Mouse (Mus musculus) erythroblast, embryonic 14.5 days (primary cell): Measurements from ENCODE around the gene Lrba. TPM values are rescaled to one million over a fixed set of nuclear protein-coding genes. Genes with fewer than 3 reads are reported as not detected.

Experiments
- H3K27me3 ChIP-seq: 2 replicates; pipeline ENCODE4 v1.6.1; 2012; ENCODE audit warnings: inconsistent platforms; ENCODE audit not compliant: control insufficient read depth
- H3K36me3 ChIP-seq: 2 replicates; pipeline ENCODE4 v1.6.1; 2012; ENCODE audit warnings: mild to moderate bottlenecking, inconsistent platforms; ENCODE audit not compliant: control insufficient read depth
- H3K4me1 ChIP-seq: 2 replicates; pipeline ENCODE4 v1.6.1; 2012; ENCODE audit warnings: inconsistent platforms; ENCODE audit not compliant: control insufficient read depth
- H3K4me3 ChIP-seq: replicated peaks from 2 replicates; pipeline ENCODE3; 2012; ENCODE audit warnings: moderate library complexity, mild to moderate bottlenecking, inconsistent platforms
- H3K9me3 ChIP-seq: 2 replicates; pipeline ENCODE4 v1.6.1; 2012; ENCODE audit warnings: low read length, inconsistent platforms, mixed read lengths; ENCODE audit not compliant: control insufficient read depth
- GATA1 ChIP-seq: IDR thresholded peaks from 2 replicates; pipeline ENCODE4 v1.6.1; 2012; ENCODE audit warnings: low read length, inconsistent platforms, mixed read lengths
- TAL1 ChIP-seq: IDR thresholded peaks from 3 replicates; pipeline ENCODE4 v1.6.1; 2012; ENCODE audit warnings: low read length, inconsistent platforms, mixed read lengths
- polyA plus RNA-seq: library from polyadenylated mRNA; stranded (reverse); fragments of >175 nt; gene quantifications from 2 replicates; pipeline ENCODE4 v1.2.3, GENCODE M21; 2012

The Lrba gene
- polyA plus RNA-seq, 1 experiment: 2.3 TPM

- H3K4me3 ChIP-seq: no peak overlapping the region
- H3K36me3 ChIP-seq: peaks cover 55% of the 10 kb centered on the region
- no peaks in the 10 kb centered on the region for H3K4me1 ChIP-seq
- H3K27me3 ChIP-seq: no peaks in the 10 kb centered on the region
- H3K9me3 ChIP-seq: no peaks in the 10 kb centered on the region
- TF ChIP-seq GATA1 (no peak), TAL1 (no peak)
Measured at GRCm38 (mm10) chr3:86310216-86310615, 85.7 kb downstream of the Lrba start.

GRCm38 (mm10) chr3:86311406-86311805, 86.9 kb downstream of the Lrba start:
- H3K36me3 ChIP-seq: peaks cover 59% of the 10 kb centered on the region
- no peak for TF ChIP-seq GATA1
- no peak for TF ChIP-seq TAL1
- H3K4me1 ChIP-seq: no peaks in the 10 kb centered on the region
- no peaks in the 10 kb centered on the region for H3K27me3 ChIP-seq
- no peak overlapping the region for H3K4me3 ChIP-seq
- no peaks in the 10 kb centered on the region for H3K9me3 ChIP-seq

- no peaks in the 10 kb centered on the region for H3K4me1 ChIP-seq
- H3K27me3 ChIP-seq: no peaks in the 10 kb centered on the region
- no peaks in the 10 kb centered on the region for H3K9me3 ChIP-seq
- H3K36me3 ChIP-seq: peaks cover 48% of the 10 kb centered on the region
- H3K4me3 ChIP-seq: no peak overlapping the region
- TF ChIP-seq GATA1 (no peak), TAL1 (no peak)
Measured at GRCm38 (mm10) chr3:86317636-86318035, 93.2 kb downstream of the Lrba start.

- no peaks in the 10 kb centered on the region for H3K4me1 ChIP-seq
- peaks cover 26% of the 10 kb centered on the region for H3K36me3 ChIP-seq
- H3K4me3 ChIP-seq: no peak overlapping the region
- no peaks in the 10 kb centered on the region for H3K9me3 ChIP-seq
- no peak for TF ChIP-seq GATA1
- TF ChIP-seq TAL1: no peak
- H3K27me3 ChIP-seq: no peaks in the 10 kb centered on the region
Measured at GRCm38 (mm10) chr3:86328531-86328930, 104.1 kb downstream of the Lrba start.

- Histone ChIP-seq H3K4me3 (no peak overlapping the region), H3K9me3 (no peaks in the 10 kb centered on the region), H3K27me3 (no peaks in the 10 kb centered on the region), H3K4me1 (no peaks in the 10 kb centered on the region), H3K36me3 (peaks cover 10% of the 10 kb centered on the region)
- TF ChIP-seq GATA1 (no peak), TAL1 (no peak)
Measured at GRCm38 (mm10) chr3:86343261-86343660, 118.8 kb downstream of the Lrba start.

GRCm38 (mm10) chr3:86362486-86362885, 138.0 kb downstream of the Lrba start:
- TF ChIP-seq TAL1 (no peak), GATA1 (no peak)
- H3K9me3 ChIP-seq: no peaks in the 10 kb centered on the region
- no peaks in the 10 kb centered on the region for H3K4me1 ChIP-seq
- H3K27me3 ChIP-seq: no peaks in the 10 kb centered on the region
- H3K36me3 ChIP-seq: peaks cover 17% of the 10 kb centered on the region
- H3K4me3 ChIP-seq: no peak overlapping the region

- Histone ChIP-seq H3K36me3 (peaks cover 23% of the 10 kb centered on the region), H3K27me3 (no peaks in the 10 kb centered on the region), H3K9me3 (no peaks in the 10 kb centered on the region), H3K4me1 (no peaks in the 10 kb centered on the region), H3K4me3 (no peak overlapping the region)
- TF ChIP-seq TAL1: no peak
- no peak for TF ChIP-seq GATA1
Measured at GRCm38 (mm10) chr3:86371466-86371865, 147.0 kb downstream of the Lrba start.

- H3K4me3 ChIP-seq: no peak overlapping the region
- no peaks in the 10 kb centered on the region for H3K9me3 ChIP-seq
- peaks cover 9% of the 10 kb centered on the region for H3K36me3 ChIP-seq
- TF ChIP-seq GATA1 (no peak), TAL1 (no peak)
- H3K4me1 ChIP-seq: no peaks in the 10 kb centered on the region
- no peaks in the 10 kb centered on the region for H3K27me3 ChIP-seq
Measured at GRCm38 (mm10) chr3:86375276-86375675, 150.8 kb downstream of the Lrba start.

- TF ChIP-seq TAL1 (no peak), GATA1 (no peak)
- Histone ChIP-seq H3K36me3 (no peaks in the 10 kb centered on the region), H3K27me3 (no peaks in the 10 kb centered on the region), H3K4me3 (no peak overlapping the region), H3K9me3 (no peaks in the 10 kb centered on the region), H3K4me1 (no peaks in the 10 kb centered on the region)
Measured at GRCm38 (mm10) chr3:86382557-86382956, 158.1 kb downstream of the Lrba start.

GRCm38 (mm10) chr3:86385047-86385446, 160.6 kb downstream of the Lrba start:
- TF ChIP-seq TAL1: no peak
- no peak for TF ChIP-seq GATA1
- H3K27me3 ChIP-seq: no peaks in the 10 kb centered on the region
- H3K36me3 ChIP-seq: no peaks in the 10 kb centered on the region; the same call in 1 of the 2 replicates
- H3K4me3 ChIP-seq: no peak overlapping the region
- no peaks in the 10 kb centered on the region for H3K9me3 ChIP-seq
- H3K4me1 ChIP-seq: no peaks in the 10 kb centered on the region
